Mouse (Mus musculus) embryo, embryonic 11.5 days (tissue): ENCODE data around the gene Igf2bp2.

ENCODE experiments used
- DNase-seq: peaks from one replicate; pipeline ENCODE4 v3.0.0-alpha.2; 2012; ENCODE audit warnings: low read depth, low spot score

Igf2bp2 gene

DNA sequence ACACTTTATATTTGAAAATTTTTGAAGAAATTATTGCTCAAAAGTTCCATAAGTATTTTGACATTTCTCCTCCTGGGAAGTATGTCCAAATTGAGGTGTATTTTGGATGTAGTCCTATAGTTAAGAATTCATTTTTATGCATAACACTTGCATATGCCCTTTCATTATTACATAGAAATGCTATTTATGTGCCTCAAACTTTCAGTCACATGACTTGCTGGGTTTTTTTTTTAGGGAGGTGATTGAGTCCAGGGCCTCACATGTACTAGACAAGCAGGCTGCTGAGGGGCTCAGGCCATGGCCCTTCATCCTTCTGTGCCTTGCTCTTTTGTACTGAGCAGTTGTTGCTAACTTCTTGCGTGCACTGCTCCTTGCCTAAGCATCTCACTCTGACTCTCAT, 123.1 kb downstream of the Igf2bp2 start:
- no peak for DNase-seq

DNA sequence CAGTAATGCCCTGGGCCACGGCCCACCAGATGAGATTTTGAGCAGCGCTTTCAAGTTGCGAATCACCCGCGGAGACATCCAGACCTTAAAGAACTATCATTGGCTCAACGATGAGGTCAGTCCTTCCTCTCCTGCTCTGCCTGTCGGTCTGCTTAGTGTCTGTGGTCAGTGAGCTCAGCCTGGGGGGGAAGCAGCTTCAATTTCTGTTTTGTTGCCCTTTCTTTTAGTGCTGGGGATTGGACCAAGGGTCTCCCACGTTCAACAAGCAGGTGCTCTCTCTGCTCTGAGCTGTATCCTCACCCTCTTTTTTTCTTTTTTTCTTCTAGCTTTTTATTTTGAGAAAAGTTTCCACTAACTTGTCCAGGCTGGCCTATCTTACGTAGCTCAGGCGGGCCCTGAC, 124.5 kb downstream of the Igf2bp2 start:
- no peak for DNase-seq

DNA sequence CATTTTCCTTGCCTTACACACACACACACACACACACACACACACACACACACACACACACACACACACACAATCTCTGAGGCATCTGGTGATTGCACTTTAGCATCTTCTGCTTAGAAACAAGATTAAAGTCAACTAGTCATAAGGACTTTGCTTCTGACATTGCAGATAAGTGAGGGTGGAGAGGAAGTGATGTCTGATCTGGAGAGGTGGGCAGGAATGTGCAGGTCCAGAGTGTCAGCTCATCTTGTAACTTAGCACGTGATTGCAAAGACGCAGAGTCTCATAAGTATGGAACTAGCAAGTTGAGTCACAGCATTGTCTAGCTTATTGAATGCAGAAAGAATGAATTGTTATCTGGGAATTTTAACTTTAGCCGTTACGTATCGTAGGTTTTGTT, 135.6 kb downstream of the Igf2bp2 start:
- no peak for DNase-seq

- no peak for DNase-seq
Observed at GRCm38 (mm10) chr16:22022122-22022521, 141.0 kb downstream of the Igf2bp2 start.

DNA sequence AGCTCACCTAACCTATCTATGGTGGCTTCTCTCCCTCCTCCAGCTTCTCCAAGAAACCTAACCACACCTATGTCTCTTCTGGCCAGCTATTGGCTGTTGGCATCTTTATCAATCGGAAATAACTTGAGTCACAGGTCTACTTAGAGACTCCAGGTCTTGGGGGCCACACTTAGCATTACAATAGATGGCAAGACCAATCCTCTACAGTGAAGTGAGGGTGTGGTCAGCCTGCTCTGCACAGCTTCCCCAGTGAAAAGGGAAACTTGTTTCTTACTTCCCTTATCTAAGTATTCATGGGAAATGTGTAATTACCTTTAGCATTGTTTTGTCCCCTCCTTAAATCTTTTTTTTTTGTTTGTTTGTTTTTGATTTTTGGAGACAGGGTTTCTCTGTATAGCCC, 147.5 kb downstream of the Igf2bp2 start:
- DNase-seq = no peak

DNA sequence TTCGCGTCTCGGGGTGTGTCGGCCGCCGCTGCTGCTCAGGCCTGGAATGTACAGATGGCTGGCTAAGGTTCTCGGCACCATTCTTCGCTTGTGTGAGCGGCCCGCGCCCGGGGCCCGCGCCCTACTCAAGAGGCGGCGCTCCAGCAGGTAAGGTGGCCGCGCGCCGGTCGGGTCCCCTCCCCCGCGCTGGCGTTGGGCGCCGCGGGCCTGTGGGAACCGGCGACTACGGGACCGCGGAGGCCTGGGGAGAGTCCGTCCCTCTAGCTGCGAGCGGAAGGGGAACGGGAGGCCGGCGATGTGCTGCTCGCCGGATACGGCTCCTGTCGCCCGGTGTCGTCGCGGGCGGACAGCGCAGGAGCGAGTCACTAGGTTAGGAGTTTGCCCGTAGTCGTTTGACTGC, 153.5 kb downstream of the Igf2bp2 start:
- DNase-seq = no peak

- DNase-seq = peak; percentile 100
Observed at GRCm38 (mm10) chr16:22009099-22009584, 154.0 kb downstream of the Igf2bp2 start, which contains the start of gene Senp2. Gene Senp2 (plus strand): TSS chr16:22009484.
